Mouse (Mus musculus): ENCODE data around the gene Irf4. TPM values are rescaled to one million over a fixed set of nuclear protein-coding genes. Genes with fewer than 3 reads are reported as not detected.

The Irf4 gene
- total RNA-seq (2022) = under 1 TPM; 0.21 to 0.46 (median 0.34) TPM

DNA sequence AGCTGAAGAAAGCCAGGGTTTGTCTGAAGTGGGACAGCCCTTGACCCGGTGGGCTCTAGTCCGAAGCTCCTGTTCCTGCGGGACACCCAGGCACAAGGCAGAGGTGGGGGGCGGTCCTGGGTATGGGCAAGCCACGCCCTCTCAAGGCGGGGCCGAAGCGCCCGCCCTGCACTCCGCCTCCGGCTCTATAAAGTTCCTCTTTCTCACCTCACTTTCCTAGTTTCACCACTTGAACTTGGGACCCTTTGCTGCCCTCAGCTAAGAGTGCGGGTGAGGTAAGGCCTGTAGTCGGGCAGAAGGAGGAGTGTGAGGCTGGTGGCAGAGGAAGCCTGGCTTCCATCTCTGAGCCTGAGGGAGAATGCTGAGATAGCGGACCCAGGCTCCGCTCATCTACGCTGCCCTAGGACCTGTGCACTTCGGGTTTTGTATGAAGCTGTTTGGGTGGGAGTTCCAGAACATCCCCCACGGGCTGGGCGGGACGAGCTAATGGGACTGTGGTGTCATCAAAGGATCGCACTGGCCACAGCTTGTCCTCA lies at the start of gene Irf4:
TSS of gene Irf4 (plus strand) at position 206 of the 536 bp plus-strand sequence.
- DNase-seq (ENCODE audit: low spot score in 2 of 2) = no peak

DNA sequence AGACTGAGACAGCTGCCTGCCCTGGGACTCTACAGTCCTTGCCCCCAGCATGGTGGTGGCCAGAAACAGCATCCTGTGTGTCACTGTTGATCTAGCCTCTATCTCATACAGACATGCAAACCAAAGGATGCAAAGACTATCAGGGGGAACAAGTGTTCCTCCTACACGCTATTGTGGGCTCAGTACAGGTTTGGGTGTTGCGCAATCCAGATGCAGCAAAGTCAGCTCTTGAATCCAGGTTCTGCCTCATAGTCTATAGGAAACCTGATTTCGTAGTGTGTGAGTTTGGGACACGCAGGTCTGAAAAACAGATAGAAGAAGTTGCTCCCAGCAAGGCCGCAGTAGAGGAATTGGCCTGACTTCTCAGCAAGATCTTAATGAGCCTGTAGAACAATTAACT lies 46.3 kb upstream of the Irf4 start:
- DNase-seq (ENCODE audit: low spot score in 2 of 2) = no peak

DNA sequence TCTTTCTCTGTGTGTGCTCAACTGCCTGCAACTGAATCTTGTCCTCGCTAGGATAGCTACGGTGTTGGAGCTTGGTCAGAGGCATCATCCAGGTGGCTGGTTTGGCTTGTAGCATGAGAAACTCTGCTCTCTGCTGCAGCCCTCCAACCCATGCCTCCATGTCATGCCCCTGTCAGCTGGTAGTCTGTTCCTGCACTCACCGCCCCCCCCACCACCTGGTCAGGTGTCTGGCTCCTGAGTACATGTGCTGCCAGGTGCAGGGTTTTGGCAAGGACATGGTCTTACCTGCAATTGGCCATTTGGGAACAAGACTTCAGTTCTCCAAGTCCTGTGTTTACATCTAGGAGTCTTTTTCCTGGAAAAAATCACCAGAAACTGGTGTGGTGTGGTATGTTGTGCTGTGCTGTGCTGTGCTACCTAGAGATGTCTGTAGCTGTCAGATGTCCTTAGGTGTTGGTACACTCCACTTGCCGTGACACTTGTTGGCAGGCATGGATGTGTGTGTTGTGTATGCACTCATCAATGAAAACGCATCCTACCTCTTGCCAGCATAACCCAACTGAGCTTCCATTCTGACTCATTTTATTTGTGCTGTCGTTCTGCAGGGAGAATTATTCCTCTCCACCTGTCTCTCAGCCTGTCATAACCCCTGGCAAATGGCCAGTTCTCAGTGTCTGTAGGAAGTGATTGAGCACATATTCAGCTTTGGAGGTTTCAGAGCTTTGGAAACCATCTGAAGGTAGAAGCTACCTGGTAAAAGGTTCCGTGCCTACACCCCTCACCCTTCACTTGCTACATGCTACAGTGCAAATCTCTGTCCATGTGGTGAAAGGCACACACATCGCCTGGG lies 44.6 kb upstream of the Irf4 start:
- DNase-seq (ENCODE audit: low spot score in 2 of 2) = no peak

DNA sequence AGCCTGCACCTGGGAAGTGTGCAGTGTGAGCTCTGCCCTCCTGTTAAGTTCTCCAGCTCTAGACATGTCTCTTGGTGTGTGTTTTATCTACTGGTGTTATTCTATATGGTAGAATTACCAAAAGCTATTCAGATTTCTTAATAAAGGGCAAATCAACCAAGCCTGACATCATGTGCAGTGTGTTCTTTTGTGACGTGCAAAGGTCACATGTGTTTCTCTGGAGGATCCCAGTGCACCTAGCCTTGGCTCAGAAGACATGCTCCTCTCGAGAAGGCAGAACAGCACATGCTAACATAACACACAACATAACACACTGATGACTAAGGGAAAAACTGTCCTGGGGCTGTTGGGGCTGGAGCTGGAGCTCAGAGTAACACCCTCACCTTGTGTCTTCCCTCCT lies 38.0 kb upstream of the Irf4 start:
- no peak for DNase-seq (ENCODE audit: low spot score in 2 of 2)

DNA sequence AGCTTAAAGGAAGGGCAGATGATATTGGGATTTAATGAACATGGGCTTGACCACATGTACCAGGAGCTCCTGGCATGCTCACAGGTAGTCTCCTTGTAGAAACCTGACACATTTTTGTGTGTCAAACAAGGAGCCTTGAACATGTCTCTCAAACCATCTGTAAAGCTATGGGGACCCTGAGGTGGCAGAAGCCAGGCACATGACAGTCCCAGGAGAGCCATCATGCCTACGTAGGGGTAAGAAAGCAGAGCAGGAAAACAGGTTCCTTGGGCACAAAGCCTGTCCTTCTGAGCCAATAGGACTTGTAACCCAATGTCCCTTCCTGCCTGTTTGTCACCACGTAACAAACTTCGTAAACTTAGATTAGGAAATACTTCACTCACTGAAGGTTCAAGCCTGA lies 37.3 kb upstream of the Irf4 start:
- no peak for DNase-seq (ENCODE audit: low spot score in 2 of 2)

DNA sequence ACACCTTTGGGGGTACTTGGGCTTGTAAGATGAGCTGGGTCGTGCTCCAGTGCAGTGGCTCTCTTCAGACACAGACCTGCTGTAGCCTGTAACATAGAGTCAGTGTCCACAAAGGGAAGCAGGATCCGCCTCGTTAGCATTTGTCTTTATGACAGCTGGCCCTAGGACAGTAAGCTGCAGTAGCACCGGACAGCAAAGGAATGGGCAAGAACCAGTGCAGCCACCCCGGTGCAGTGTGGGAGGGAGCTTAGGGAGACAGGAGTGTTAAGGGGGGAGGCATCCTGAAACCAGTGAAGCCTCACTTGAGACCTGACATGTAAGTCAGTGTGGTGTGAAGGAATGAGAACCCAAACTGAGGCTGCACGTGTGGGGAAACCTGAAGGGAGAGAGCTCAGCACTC lies 36.7 kb upstream of the Irf4 start:
- no peak for DNase-seq (ENCODE audit: low spot score in 2 of 2)

DNA sequence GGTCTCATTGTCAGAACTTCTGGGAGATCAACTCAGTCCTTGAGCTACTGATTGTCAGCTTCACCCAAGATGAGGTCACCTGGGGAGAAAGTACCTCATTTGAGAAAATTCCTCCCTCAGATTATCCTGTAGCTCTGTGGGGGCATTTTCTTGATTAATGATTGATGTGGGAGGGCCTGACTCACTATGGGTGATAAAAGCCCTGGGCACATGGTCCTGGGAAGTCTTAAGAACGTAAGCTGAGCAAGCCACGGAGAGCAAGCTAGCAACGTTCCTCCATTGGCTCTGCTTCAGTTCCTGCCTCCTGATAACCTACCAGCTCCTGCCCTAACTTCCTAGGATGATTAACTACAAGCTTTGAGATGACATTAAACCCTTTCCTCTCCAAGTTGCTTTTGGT lies 35.4 kb upstream of the Irf4 start:
- DNase-seq (ENCODE audit: low spot score in 2 of 2) = no peak

DNA sequence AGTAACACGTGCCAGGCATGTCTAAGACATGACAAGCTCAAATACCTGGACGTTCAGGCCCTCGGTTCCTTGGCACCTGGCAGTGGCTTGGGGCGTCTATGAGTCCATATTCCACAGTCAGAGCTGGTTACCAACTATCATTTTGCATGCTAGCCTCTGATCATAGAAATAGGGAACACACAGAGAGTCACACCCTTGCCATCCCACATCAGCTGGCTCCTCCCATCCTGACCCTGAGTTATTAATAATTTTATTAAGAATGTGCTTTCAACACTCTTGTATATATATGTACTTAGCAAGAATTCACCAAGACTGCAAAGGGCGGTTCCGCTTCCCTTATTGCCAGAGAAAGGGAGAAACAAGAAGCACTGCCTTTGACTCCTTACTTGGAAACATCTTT lies 34.5 kb upstream of the Irf4 start:
- no peak for DNase-seq (ENCODE audit: low spot score in 2 of 2)

DNA sequence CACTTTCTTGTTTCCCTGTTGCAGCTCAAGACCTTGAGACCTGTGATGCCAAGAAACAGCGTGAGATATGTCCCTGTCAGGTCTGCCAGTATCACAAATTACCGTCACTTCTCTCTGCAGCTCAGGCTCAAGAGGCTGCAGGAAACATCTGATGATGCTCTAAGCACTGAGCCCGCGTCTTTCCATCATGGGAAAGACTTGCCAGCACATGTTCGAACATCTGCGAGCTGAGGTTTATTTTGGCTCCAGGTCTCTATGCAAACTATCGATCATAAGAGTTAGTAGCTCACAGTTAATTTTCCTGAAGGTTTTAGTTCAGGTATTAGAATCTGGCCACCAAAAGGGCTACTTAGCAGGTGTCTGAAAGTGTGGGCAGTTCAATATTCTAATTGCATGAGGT lies 34.0 kb upstream of the Irf4 start:
- no peak for DNase-seq (ENCODE audit: low spot score in 2 of 2)

DNA sequence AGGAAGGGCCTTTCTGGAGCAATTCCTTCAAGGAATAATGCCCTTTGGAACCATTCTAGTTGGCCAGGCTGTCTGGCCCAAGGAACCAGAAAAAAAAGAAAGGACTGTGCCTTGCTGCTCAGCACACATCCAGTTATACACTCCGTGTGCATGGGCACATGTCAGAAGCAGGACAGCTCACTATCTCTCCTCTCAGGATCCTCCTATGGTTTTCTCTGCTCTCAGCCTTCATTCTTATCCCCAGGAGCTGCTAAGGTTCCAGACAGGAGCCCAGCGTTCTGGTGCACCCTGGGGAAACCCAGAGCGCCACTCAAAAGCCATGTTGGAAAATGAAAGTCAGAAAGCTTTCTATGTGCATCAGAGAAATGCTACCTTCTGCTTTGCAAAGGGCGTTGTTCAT lies 33.5 kb upstream of the Irf4 start:
- no peak for DNase-seq (ENCODE audit: low spot score in 2 of 2)

DNA sequence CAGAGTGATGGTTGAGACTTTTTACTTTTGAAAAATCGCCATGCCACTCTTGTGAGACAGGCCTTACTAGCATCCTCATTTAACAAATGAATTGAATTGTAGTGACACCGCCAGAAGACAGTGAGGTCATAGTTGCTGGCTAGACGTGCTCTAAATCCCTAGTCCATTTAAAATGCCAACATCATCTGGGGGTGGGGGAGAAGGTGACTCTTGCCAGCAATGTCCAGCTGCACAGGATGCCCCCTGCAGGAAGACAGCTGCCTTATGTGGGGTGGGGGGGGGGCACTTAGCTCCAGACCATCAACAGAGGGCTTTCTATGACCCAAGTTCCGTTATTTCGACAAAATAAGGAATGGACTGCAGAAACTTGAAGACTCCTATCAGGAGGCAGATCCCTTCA lies 32.4 kb upstream of the Irf4 start:
- no peak for DNase-seq (ENCODE audit: low spot score in 2 of 2)

DNA sequence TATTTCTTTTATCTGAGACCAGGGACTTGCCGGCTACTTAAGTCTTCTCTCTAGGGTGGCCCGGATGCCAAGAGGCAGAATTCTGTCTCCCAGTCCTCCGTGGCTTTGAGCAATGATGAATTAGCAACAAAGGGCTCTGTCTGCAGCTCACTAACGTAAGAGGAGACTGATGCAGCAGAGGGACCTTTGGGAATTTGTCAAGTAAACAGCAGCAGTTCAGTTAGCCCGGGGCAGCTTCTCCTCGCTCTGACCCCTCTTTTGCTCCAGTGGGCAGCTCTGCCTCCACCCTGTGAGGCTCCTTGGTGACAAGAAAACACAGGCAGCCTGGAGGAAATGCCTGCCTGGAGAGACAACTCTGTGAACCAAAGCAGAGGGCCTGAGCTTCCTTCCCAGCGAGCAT lies 26.4 kb upstream of the Irf4 start:
- DNase-seq (ENCODE audit: low spot score in 2 of 2) = no peak

DNA sequence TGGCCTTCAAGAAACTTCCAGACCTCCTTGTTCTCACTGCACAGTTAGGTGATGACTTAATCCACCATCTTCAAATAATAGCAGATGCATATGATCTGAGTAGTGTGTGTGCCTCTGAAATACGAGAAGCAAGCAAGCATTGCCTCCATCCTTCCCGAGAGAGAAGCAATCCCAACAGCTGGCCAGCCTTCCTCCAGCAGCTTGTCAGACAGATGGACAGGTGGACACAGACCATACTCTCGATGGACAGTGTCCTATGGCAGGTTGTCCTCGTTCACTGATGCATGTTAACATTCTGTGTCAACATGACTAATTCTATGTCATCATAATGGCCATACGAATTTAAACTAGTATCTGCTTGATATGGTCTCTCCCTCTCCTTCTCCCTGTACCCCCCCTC lies 25.8 kb upstream of the Irf4 start:
- no peak for DNase-seq (ENCODE audit: low spot score in 2 of 2)

DNA sequence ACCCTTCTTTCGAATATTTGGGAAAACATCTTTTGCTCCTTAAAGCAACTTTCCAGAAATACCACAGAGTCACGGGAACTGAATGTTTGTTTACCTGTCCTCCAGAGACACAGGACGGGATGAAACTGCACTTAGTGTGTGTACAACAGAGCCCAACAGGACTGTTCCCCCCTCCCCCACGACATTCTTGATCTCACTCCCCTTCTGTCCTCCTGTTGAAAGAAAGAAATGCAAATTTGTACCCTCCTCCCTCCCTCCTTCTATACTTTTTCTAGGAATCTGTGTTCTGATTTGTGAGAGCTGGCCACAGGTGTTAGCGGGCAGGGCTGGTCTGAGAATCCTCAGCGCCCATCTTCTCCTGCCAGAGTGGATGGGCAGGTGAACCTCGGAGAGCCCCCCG lies 25.2 kb upstream of the Irf4 start:
- no peak for DNase-seq (ENCODE audit: low spot score in 2 of 2)

DNA sequence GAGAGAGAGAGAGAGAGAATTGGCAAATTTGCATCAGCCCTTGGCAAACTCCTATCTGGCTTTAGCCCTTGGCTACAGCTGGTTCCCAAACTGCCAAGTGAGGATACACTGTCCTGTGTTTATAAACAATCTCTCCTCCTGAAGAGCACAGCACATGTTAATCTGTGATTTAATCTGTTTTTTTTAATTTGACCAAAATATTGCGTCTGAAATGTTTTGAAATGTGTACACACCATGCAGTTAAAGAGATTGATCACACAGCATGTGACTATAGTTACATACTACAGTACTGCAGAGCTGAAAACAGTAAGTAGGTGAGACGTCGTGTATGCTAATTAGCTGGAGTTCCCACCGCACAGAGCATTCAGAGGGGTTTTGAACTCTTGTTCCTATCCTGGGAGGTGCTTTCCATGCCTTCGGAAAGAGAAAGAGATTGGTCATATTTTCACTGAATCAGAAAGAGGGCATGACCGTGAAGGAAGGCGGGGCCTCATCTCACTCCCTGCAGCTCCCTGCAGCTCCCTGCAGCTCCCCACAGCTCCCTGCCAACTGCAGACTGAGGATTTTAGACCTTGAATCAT lies 24.2 kb upstream of the Irf4 start:
- no peak for DNase-seq (ENCODE audit: low spot score in 2 of 2)

DNA sequence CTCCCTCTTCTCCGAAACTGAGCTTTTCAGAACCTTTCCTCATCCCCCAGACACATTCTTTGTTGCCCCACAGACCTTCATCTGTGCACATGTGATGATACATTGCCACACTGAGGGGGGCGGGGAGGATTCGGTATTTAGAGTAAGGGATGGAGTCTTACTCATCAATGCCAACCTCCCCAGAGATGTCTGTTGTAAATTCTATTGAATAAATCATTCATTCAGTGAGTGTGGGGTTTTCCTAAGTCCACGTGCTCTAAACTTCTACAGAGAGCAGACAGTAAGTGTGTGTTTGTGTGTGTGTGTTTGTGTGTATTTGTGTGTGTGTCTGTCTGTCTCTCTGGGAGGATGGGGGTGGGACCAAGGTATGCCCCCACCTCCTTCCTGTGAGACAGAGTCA lies 22.1 kb upstream of the Irf4 start:
- no peak for DNase-seq (ENCODE audit: low spot score in 2 of 2)

DNA sequence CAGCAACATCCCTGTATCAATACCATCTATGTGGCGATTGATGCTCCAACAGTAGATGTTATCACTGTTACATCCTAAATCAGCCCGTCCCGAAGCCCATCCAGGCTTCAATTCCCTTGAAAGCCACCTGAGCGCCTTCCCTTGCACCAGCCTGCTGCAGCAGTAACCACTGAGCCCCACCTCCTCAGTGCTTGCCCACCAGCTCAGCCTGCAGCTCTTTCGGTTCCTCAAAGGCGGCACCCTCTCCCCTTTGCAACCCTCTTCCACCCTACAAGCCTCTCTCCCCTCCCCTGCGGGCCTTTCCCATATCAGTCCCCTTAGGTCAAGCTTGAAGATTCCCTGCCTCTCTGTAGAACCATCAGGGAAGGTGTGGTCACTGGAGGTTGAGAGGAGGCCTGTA lies 20.9 kb upstream of the Irf4 start:
- no peak for DNase-seq (ENCODE audit: low spot score in 2 of 2)

DNA sequence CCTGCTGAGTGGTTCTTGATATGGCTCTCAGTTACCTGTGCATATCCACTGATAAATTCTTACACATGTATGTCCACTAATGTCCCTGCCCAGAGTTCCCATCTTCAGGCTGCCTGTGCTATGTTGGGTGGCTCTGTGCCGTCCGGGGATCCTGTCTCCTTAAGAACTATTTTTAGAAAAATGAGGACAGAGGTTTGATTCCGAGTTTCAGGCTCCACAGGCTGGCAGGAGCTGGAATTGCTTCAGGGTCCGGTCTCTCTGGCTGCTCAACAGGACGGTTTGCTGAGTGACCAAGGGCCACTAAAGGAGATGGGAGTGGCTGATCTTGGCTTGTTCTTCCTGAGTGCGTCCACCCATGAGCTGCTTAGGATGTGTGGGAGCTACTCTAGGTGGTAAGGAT lies 19.8 kb upstream of the Irf4 start:
- DNase-seq (ENCODE audit: low spot score in 2 of 2) = no peak

DNA sequence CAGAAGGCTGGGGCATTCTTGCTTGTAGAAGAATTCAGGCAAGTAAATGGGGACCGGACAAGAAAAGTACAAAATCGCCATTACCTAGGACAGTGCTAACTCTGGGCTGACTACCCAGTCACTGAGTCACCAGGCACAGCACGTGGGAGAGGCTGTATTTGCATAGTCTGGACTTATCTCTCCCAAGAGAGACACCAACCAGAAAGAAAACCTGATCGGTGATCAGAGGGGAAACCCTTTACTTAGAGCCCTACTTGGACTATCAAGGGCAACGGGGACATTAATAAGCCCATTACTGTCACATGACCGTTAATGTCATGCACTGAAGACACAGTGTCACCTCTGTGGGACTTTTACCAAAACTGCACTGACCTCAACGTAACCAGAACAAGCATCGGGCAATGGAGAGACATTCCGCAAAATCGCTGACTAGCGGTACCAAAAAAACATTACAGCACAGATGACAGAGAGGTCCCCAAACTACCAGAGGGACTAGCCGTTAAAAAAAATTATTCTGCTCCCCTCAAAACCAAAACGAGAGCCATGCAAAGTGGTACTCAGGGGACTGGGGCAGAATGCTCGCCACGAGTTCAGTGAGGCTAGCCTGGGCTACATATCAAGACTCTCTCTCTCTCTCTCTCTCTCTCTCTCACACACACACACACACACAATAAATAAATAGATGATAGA lies 18.8 kb upstream of the Irf4 start:
- no peak for DNase-seq (ENCODE audit: low spot score in 2 of 2)

DNA sequence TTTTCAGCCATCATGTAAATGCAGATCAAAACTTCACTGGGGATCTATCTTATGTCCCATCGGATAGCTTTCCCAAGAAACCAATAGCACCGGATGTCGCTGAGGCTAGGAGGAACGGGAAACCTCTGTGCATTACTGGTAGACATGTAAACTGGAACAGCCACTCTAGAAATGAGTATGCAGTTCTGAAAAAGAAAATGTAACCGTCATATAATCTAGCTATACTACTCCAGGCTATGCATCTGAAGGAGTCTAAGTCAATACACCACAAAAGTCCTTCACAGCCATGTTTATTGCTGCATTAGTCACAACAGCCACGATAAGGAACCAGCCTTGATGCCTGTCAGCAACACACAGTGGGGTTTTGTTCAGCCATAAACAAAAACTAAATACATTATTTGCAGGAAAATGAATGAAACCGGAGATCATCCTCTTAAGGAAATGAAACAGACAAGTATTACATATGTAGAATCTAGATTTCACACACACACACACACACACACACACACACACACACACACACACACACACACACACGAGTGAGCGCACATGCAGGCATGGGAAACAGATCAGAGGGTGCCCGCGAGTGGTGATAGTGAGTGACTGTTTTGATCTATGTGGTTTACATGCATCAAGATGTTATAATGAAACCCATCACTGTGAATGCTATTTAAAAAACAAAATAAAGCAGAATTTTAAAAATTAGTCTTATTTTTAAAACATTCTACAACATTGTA lies 16.1 kb upstream of the Irf4 start:
- DNase-seq (ENCODE audit: low spot score in 2 of 2) = no peak

DNA sequence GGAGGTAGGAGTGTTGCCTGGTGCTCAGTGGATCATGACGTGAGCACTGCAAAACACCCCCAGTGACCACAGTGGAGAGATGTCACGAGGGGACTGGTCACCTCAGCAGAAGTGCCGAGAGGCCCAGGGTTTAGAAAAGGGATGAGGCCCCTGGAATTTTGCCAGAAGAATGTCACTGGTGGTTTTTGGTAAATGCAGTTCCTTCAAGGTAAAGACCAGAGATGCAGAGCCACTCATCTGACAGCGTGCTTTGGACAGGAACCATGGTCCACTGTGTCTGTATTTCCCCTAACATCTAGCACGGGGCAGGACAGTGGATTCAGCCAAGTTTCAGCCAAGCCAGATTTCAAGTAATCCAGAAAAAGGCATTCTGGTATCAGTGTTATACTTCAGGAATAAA lies 12.3 kb upstream of the Irf4 start:
- DNase-seq (ENCODE audit: low spot score in 2 of 2) = no peak

DNA sequence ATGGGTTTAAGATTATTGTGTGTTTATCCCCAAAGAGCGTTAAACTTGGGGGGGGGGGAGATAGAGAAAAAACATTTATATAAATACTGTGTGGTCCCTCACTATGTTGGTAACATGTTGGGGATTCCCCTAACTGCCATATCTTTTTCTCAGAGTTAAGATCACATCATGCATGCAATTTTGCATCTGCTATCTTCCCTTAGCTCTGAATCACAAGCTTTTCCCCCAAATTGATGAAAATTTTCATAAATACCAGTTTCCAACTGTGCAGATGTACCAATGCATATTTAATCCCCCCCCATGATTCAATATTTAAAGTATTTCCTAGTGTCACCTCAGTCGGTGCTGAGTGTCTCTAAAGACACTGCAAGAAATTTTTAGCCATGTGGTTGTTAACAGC lies 11.8 kb upstream of the Irf4 start:
- no peak for DNase-seq (ENCODE audit: low spot score in 2 of 2)
